Mouse (Mus musculus) stomach, postnatal 0 days (tissue): ENCODE results near the gene Amigo2.

Experiments
- CTCF ChIP-seq: IDR thresholded peaks from 2 replicates; pipeline ENCODE4 v1.5.1; 2016; ENCODE audit warnings: antibody characterized with exemption, low read depth, mild to moderate bottlenecking, moderate library complexity
- EP300 ChIP-seq: optimal IDR thresholded peaks from 2 replicates; pipeline ENCODE3; 2016; ENCODE audit warnings: antibody characterized with exemption

DNA sequence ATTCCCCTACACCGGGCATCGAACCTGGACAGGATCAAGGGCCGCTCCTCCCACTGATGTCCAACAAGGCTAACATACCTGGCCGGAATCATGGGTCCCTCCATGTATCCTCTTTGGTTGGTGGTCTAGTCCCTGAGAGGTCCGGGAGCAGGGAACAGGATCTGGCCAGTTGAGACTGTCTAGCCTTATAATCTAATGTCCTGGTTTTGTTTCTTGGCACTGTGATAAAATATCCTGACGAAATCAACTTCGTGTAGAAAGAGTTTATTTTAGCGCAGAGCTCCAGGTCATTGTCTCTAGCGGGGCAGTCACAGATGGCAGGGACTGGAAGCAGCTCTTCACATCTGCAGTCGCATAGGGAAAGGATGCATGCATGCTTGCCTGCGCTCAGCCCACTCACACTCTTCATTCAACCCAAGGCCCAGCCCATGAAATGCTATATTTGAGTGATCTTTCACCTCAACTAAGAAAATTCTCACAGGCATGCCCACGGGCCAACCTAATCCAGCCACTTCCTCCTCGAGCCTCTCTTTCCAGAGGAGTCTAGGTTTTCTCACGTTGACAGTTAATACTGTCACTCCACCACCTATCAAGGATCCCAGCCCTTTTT is 19.3 kb upstream of the Amigo2 start:
- TF ChIP-seq CTCF (no peak), EP300 (no peak)
